Mouse (Mus musculus) hindbrain, embryonic 14.5 days (tissue): Measurements from ENCODE around the gene Cnksr3. TPM values are rescaled to one million over a fixed set of nuclear protein-coding genes. Genes with fewer than 3 reads are reported as not detected.
A peak's percentile ranks its signal among the peaks of the same experiment; 100 is the strongest.

Source experiments
- ATAC-seq: fragments of 200-750 bp; cut with Nextera tagmentation; 2 replicates; pipeline ENCODE4 v1.8.0; 2017; ENCODE audit warnings: moderate number of reproducible peaks, mild to moderate bottlenecking, moderate TSS enrichment, moderate library complexity; ENCODE audit not compliant: low FRiP score
- DNase-seq: peaks from one replicate; pipeline ENCODE4 v3.0.0-alpha.2; 2015; ENCODE audit warnings: low spot score
- H3K27ac ChIP-seq: fragments of 300-500 bp; sonication (generic); 2 replicates; pipeline ENCODE4 v1.5.1; 2014; ENCODE audit warnings: mild to moderate bottlenecking, moderate library complexity
- H3K27me3 ChIP-seq: fragments of 300-500 bp; sonication (generic); 2 replicates; pipeline ENCODE4 v1.6.1; 2014; ENCODE audit warnings: mild to moderate bottlenecking, low read length, mixed read lengths; ENCODE audit not compliant: control insufficient read depth, insufficient read depth
- H3K36me3 ChIP-seq: fragments of 300-500 bp; sonication (generic); replicated peaks from 2 replicates; pipeline ENCODE4 v1.6.1; 2014; ENCODE audit not compliant: control insufficient read depth, insufficient read depth
- H3K4me1 ChIP-seq: fragments of 300-500 bp; sonication (generic); replicated peaks from 2 replicates; pipeline ENCODE4 v1.6.1; 2014; ENCODE audit warnings: antibody characterized with exemption, low read length, mixed read lengths; ENCODE audit not compliant: control insufficient read depth, insufficient read depth
- H3K4me2 ChIP-seq: fragments of 300-500 bp; sonication (generic); replicated peaks from 2 replicates; pipeline ENCODE4 v1.6.1; 2014; ENCODE audit warnings: mild to moderate bottlenecking, moderate library complexity
- H3K4me3 ChIP-seq: fragments of 300-500 bp; sonication (generic); replicated peaks from 2 replicates; pipeline ENCODE4 v1.5.1; 2014; ENCODE audit warnings: mild to moderate bottlenecking, low read length
- H3K9ac ChIP-seq: fragments of 300-500 bp; sonication (generic); 2 replicates; pipeline ENCODE4 v1.6.1; 2014
- H3K9me3 ChIP-seq: fragments of 300-500 bp; sonication (generic); 2 replicates; pipeline ENCODE4 v1.6.1; 2016; ENCODE audit warnings: low read length; ENCODE audit not compliant: control insufficient read depth
- WGBS: fragments of 180-500 bp; shearing (Covaris S2); extraction: QIAGEN DNeasy Blood & Tissue Kit; methylation state at CpG from one replicate; pipeline ENCODE4 v1.1.7; 2014; 5-methylcytosine and 5-hydroxymethylcytosine counted together
- polyA plus RNA-seq: library from polyadenylated mRNA; unstranded; fragments of >200 nt; fragmentation: Nextera tagmentation; extraction: Ambion mirVana; gene quantifications from 2 replicates; pipeline ENCODE4 v1.2.1, GENCODE M21; 2014

Cnksr3 gene
- polyA plus RNA-seq, result 3.0 and 3.8 TPM in 2 replicates

DNA sequence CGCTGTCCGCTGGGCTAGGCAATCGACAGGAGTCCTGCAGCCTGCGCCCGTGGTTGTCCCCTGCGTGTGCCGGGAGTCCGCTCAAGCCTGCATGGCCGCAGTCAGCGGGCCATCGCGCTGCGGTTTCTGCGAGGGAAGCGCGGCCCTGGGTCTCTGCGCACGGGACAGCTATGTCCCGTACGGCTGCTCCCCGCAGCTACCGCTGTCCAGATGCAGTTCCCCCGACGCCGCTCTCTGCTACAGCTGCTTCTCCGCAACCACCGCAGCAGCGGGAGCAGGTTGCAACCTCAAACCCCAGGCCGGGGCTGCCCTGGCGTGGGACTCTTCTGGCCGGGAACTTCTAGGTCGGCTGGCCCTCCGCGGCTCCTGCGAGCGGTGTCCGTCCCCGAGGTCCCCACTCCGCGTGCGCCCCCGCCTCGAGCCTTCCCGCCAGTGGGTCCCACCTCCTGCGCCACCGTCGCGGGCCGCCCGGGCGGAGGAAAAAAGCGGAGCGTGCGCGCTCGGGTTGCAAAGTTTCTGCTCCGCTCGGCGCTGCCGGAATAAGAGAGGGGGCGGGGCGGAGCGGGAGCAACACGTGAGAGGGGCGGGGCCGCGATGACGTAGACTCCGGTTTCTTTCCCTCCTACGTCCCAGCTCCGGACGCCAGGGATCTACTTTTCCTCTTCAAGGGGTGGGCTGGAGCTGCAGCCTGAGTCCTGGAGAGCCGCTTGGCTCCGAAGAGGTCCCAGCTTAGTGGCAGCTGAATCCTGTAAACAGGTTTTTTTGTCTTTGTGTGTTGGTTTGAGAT, at the start of gene Cnksr3:
Gene Cnksr3 (minus strand): TSS at position 542 of the 787 bp plus-strand sequence.
- Histone ChIP-seq H3K27me3 (no peaks in the 10 kb centered on the region), H3K9ac (peak within 1 kb of the TSS; percentile 68), H3K27ac (peak within 1 kb of the TSS; percentile 63), H3K4me2 (peak within 1 kb of the TSS; percentile 99), H3K9me3 (no peaks in the 10 kb centered on the region), H3K4me3 (peak within 1 kb of the TSS; percentile 70), H3K4me1 (peaks cover 11% of the 10 kb centered on the region), H3K36me3 (no peaks in the 10 kb centered on the region)
- peak; percentile 92 for ATAC-seq
- WGBS, result under 1% methylated on average over 69 of the region's 74 CpGs
- peak; percentile 92 for DNase-seq

DNA sequence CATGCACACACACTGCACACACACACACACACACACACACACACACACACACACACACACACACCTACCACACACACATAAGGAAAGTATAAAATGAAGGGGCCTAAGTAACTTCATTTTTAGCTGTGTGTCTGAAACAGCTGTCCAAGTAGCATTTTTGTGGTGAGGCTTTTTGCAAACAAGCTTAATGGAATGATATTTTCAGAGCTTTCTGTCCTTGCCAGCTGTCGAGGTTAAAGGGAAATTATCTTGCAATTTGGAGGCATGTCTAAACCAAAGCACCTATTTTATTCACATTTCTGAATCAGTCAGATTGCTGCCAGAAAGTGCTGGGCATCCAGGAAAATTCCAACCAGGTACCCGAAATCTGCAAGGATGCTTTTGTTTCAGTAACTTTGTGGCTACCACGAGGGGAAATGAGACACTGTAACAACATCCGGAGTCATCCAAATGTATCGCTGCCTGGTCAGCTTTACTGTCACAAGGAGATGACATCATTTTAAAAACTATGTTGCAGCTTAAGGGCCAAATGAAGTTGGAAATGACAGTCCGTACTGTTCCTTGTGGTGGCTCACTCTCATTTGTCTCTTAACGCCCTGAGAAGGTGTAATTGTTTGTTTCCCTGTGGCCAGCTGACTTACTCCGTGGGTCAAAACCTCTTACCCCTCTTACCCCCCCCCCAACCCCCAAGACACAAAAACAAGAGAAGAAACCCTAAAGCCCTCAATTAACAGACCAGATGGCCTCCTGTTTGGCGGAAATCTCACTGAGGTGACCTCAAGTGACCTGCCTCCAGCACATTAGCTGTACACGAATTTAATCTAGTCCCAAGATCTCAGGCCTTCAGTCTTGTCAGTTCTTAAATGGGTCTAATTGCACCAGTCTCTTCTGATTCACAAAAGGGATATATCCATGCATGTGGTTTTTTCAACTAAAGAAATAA, 48.4 kb upstream of the Cnksr3 start:
- H3K4me1 ChIP-seq, result 0 out of 2 replicates have a peak, but pooled peaks cover 4% of the 10 kb centered on the region
- no peaks in the 10 kb centered on the region for H3K27me3 ChIP-seq
- H3K4me3 ChIP-seq, result no peak overlapping the region
- H3K27ac ChIP-seq, result no peak overlapping the region
- no peak overlapping the region for H3K9ac ChIP-seq
- H3K4me2 ChIP-seq, result no peak overlapping the region
- DNase-seq (no peak), ATAC-seq (no peak)
- H3K9me3 ChIP-seq, result 0 out of 2 replicates have a peak, but pooled peaks cover 5% of the 10 kb centered on the region
- H3K36me3 ChIP-seq, result no peaks in the 10 kb centered on the region
- WGBS, result 62% methylated on average over 10 of the region's 10 CpGs

DNA sequence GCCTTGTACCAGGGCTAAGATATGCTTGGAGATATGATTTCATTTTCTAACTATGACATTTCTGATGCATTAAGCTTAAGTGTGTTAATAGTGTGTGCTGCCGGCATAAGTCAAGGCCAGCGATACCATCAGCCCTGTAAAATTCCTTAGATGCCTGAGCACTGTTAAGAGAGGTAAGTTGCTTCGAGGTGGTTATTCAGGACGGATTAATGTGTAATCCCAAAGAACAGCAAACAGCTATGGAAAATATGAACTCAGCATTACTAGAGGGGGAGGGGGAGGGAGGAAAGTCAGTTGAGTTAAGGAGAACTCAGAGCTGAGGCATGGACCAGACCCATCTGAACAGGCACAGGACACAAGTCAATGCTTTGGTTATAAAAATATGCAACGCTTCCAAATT, 46.6 kb upstream of the Cnksr3 start:
- 89% methylated on average over 5 of the region's 5 CpGs for WGBS
- no peak overlapping the region for H3K4me3 ChIP-seq
- no peak overlapping the region for H3K27ac ChIP-seq
- 0 out of 2 replicates have a peak, but pooled peaks cover 4% of the 10 kb centered on the region for H3K9me3 ChIP-seq
- H3K9ac ChIP-seq, result no peak overlapping the region
- no peak overlapping the region for H3K4me2 ChIP-seq
- H3K36me3 ChIP-seq, result no peaks in the 10 kb centered on the region
- DNase-seq, result peak; percentile 18
- ATAC-seq, result no peak
- no peaks in the 10 kb centered on the region for H3K4me1 ChIP-seq
- H3K27me3 ChIP-seq, result no peaks in the 10 kb centered on the region

DNA sequence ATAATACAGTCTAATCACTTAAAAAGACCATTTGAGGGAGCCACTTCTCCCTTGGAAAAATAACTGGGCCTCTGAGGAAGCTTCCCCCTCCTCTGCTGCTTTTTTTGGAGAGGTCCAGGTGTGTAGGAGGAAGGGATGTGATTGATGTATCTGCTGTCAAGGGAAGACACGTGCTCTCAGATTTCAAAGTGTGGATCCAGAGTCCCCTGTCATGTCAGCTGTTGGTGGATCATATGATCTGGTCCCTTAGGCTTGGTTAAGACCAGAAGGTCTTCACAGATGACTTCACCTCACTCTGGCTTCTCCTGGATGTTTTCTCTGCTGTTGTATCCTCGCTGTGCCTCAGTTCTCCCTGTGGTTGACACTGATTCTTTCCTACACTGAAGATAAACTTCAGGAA, 38.4 kb upstream of the Cnksr3 start:
- H3K27ac ChIP-seq, result no peak overlapping the region
- 78% methylated on average over 2 of the region's 2 CpGs for WGBS
- DNase-seq, result no peak
- no peaks in the 10 kb centered on the region for H3K36me3 ChIP-seq
- no peaks in the 10 kb centered on the region for H3K4me1 ChIP-seq
- H3K4me3 ChIP-seq, result no peak overlapping the region
- no peaks in the 10 kb centered on the region for H3K27me3 ChIP-seq
- ATAC-seq, result no peak
- no peak overlapping the region for H3K9ac ChIP-seq
- no peaks in the 10 kb centered on the region for H3K9me3 ChIP-seq
- no peak overlapping the region for H3K4me2 ChIP-seq

DNA sequence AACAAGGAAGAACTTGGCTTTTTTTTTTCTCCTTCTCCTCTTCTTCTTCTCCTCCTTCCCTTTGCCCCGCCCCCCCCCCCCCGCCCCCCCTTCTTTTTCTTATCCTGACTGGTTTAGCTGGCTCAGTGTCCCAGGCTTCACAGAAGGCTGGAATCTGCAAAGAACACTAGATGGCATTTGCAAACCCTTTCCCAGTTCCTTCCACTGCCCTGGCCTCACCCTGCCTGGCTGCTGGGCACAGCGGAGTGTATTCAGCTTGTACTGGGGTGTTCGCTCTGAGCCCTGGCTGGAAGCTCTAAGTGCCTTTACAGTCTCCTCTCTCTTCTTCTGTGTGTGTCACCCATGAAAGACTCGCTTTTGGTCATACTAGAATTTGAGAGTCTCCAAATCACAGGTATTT, 22.6 kb upstream of the Cnksr3 start:
- Histone ChIP-seq H3K4me1 (no peaks in the 10 kb centered on the region), H3K9ac (no peak overlapping the region), H3K9me3 (no peaks in the 10 kb centered on the region), H3K4me2 (no peak overlapping the region), H3K27ac (no peak overlapping the region), H3K27me3 (no peaks in the 10 kb centered on the region), H3K4me3 (no peak overlapping the region), H3K36me3 (no peaks in the 10 kb centered on the region)
- ATAC-seq (peak; percentile 24; the same call in 1 of the 2 replicates), DNase-seq (no peak)
- 37% methylated on average over 3 of the region's 5 CpGs for WGBS

DNA sequence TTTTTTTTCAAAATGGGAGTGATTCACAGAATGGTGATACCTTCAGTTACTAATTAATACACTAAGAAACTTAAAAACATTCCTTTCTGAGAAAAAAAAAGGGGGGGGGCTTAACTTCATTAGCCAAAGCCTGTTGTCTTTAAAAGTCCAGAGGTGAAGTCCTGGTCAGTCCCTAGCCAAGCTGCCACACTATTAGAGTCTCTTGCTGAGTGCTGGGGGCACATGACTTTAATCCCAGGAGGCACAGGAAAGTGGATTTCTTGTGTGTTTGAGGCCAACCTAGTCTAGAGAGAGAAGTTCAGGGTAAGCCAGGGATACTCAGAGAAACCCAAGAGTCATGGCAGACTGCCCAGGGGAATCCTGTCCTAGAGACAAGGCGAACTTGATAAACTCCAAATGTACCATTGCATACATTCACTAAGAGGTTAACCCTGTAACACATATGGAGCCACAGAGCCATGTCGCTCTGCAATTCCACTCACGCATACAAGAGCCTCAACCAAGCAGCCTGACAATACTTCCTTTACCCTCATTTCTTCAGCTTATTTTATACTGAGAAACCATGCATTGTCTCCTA, 5.6 kb upstream of the Cnksr3 start:
- Histone ChIP-seq H3K36me3 (no peaks in the 10 kb centered on the region), H3K9ac (no peak overlapping the region), H3K4me3 (no peak overlapping the region), H3K9me3 (no peaks in the 10 kb centered on the region), H3K4me1 (0 out of 2 replicates have a peak, but pooled peaks cover 4% of the 10 kb centered on the region), H3K27me3 (no peaks in the 10 kb centered on the region), H3K27ac (no peak overlapping the region), H3K4me2 (no peak overlapping the region)
- WGBS, result 87% methylated on average over 3 of the region's 3 CpGs
- ATAC-seq (no peak), DNase-seq (no peak)

DNA sequence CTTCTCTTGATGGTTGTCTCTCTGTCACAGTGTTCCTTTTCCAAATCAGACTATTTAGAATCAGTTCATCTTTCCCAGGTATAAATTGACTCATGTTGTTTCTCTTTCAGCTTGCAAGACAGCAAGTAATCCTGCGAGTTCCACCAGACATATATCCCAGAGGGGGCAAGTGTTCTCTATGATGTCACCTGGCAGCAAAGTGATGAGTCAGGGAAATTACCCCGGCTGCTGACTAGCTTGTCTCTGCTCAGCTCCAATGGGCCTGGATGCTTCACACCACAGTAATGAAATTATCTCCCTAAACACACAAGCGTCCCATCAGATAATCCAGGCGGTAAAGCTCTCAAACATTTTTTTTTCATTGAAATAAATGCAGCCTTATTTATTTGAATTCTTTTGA, 2.7 kb upstream of the Cnksr3 start:
- no peaks in the 10 kb centered on the region for H3K9me3 ChIP-seq
- ATAC-seq (no peak), DNase-seq (no peak)
- no peak overlapping the region for H3K4me2 ChIP-seq
- no peak overlapping the region for H3K9ac ChIP-seq
- no peak overlapping the region for H3K4me3 ChIP-seq
- no peak overlapping the region for H3K27ac ChIP-seq
- 83% methylated on average over 4 of the region's 4 CpGs for WGBS
- H3K4me1 ChIP-seq, result peaks cover 11% of the 10 kb centered on the region
- no peaks in the 10 kb centered on the region for H3K27me3 ChIP-seq
- no peaks in the 10 kb centered on the region for H3K36me3 ChIP-seq

DNA sequence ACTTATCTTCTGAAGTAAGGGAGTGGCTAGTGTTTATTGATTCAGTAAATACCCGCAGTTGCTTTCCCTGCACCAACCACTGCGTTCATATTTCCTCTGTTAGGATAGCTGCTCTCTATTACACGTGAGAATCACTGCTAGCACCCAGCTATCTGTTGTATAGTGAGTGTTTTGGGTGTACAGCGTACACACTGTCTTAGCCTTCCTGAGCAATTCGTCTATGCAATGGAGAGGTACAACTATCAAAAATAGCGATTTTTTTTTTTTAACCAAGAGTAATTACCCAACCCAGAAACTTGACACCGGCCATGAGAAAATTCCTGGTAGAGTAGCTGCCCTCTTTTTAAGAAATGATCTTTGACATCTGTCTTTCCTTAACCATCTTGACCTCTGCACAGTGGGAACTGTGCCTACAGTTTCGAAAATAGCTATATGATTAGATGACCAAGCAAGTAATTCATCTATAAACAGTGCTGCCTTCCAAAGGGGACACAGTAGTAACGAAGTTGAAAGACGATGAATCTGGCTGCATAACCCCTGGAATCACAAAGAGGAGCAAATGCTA, 1.1 kb upstream of the Cnksr3 start:
- ATAC-seq, result no peak
- Histone ChIP-seq H3K27me3 (no peaks in the 10 kb centered on the region), H3K4me3 (peak overlapping the region; percentile 70; the same call in 1 of the 2 replicates), H3K36me3 (no peaks in the 10 kb centered on the region), H3K9me3 (no peaks in the 10 kb centered on the region), H3K4me1 (peaks cover 11% of the 10 kb centered on the region), H3K4me2 (peak overlapping the region; percentile 99), H3K27ac (no peak overlapping the region), H3K9ac (0 out of 2 replicates have a peak overlapping the region, but pooled peaks have one; percentile 46)
- DNase-seq, result no peak
- 72% methylated on average over 10 of the region's 10 CpGs for WGBS
